Mouse (Mus musculus): ENCODE measurements at regions not wholly inside any gene's neighbourhood (a gene's known extent, or its start where the extent isn't known, plus 50 kb on each side); places are given as distances from the start of the nearest gene placed in this dataset.

DNA sequence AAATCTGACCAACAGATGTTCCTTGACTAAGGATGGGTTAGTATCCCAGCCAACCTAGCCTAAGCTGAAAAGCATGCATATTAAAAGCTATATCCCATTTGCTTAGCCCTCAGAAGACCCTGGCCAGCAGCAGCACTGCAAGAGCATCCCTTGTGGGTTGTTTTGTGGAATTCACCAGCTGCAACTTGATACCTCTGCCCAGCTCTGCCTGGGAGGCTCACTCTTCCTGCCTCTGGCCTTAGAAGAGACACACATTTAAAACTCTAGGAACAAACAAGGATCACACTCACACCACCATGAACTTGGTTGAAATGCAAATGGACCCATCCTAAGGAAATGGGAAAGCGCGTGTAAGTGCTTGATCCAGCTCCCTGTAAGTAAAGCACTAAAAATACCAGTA is 107.7 kb upstream of the Arl4c start:
- DNase-seq (ENCODE audit: low spot score in 2 of 2): no peak

DNA sequence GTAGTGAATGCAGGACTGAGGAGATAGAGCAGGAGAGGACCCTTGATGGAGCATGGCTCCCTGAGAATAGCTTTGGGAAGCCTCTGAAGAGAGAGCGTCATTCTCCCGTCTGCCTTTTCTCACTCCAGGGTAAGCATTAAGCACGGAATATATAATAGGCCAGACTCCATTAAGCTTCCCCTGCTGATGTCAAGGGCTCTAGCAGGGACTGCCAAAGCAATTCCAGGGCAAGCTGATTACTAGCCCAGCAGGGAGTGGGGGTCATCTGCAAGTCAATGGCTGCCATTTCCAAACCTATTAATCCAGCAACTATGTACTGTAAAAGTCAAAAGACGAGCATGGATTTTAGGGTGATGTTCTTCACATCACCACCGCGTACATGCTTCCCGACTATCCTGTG is 111.2 kb upstream of the Arl4c start:
- DNase-seq (ENCODE audit: low spot score in 2 of 2): no peak

DNA sequence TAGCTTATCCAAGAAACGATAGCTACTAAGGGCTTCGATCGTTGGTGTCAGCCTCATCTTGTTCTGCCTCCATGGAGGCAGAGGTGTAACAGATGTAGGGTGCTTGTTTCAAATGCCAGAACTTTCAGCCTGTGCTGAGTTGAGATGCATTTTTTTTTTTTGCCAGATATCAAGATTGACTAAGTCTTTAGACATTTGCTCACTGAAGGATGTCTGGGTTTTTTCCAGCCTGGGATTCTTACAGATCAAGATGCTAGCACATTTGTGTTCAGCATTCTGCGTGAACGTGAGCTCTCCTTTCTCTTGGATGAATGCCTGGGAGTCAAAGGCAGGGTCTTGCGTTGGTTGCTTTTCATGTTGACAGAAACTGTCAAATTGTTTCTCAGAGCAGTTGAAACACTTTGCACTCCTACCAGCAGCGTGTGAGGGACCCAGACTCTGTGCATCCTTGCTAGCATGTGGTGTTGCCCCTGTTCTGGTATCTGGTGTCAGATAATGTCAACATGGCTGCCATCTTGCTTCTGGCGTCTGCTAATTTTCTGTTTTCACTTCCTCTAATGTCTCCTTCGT is 114.4 kb upstream of the Arl4c start:
- DNase-seq (ENCODE audit: low spot score in 2 of 2): no peak

DNA sequence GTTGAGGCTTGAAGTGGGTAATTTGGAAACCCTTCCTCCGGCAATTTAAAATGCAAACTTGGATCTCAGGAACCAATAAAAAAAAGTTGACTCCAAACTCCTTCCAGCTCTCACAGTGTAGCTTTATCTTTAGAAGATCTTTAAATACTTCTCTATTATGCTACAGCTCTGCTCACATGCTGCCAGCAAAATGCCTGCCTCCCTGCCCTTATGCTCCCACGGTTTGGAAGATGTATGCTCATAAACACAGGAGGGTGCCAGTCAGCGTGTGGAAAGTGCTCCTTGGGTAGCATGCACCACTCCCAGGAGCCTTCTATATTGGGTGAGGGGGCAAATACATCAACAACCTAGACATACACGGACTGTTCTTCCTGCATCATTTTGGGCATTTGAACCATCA is 123.2 kb upstream of the Arl4c start:
- no peak for DNase-seq (ENCODE audit: low spot score in 2 of 2)

DNA sequence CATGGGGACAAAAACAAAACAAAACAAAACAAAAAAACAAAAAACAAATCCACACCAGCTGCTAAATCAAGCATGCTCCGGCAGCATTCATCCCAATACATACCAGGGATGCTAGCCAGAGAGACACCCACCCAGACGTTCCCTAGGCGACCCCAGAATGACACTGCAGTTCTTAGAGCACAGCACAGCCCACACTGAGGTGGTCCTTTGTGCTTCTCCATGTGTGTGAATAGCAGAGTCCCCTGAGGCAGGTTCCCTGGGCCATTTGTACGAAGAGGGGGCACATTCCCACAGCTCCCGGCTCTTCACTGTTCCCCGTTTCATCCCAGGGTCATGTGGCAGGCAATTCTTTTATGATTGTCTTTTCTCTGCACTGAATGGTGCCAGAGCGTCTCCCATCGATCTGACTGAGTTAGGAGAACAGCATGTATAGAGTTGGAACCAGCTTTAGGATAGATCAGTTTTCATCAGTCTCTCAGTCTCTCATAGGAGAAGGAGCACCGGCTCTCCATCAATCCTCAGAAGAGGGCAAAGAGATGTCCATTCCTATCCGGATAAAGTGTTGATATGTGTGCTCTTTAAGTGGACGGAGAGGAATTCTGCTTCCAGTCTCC is 136.7 kb upstream of the Arl4c start:
- no peak for DNase-seq (ENCODE audit: low spot score in 2 of 2)

DNA sequence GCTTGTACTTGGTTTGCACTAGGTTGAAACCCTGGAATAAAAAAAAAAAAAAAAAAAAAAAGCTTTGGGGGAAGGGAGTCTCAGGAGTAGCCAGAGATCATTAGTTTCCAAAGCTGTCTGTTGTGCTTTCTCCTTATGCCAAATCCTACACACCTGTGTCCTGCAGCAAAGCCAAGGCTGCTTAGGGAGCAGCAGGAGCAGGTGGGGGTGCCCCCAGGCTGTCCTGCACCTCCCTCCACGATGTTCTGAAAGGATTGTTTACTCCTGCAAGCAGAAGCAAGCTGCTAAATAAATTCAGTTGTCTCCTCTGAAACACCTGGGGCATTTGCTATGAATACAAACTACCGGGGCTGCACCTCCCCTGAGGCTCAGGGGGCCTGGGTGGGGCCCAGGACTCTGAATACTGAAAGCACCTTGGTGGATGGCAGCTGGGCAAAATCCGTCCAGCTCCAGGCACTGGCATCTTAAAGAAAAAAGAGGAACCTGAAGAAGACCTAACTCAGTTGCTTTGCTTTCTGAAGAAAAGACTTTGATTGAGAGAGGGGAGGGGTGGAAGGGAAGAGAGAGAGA is 137.5 kb upstream of the Arl4c start:
- no peak for DNase-seq (ENCODE audit: low spot score in 2 of 2)

DNA sequence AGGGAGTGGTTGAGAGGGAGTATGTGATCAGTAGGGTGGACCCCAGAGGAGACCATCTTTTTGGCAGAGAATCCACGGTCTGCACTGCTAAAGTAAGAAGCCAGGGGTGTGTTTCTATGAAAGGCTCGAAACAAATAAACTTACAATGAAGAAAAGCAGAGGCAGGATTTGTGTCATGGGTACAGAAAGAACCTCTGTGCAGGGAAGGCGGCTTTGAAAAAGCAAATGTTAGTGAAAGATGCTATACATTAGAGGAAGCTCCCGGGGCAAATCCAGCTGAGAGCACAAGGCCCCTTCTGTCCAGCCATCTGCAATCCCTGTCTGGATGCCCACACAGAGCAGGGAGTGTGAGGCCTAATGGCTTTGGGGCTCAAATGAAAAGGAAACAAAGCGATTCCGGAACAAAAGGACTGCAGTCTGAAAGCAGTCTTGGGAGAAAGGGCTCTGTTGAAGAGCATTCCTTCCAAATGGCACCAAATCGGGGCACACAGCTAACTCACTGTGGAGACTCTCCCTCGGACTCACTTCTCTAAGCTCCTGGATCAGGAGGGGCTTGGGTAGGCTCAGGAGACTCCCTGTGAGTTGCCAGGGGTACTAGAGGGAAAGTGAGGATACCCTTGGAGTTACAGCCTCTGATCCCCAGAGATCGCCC is 138.1 kb upstream of the Arl4c start:
- no peak for DNase-seq (ENCODE audit: low spot score in 2 of 2)

DNA sequence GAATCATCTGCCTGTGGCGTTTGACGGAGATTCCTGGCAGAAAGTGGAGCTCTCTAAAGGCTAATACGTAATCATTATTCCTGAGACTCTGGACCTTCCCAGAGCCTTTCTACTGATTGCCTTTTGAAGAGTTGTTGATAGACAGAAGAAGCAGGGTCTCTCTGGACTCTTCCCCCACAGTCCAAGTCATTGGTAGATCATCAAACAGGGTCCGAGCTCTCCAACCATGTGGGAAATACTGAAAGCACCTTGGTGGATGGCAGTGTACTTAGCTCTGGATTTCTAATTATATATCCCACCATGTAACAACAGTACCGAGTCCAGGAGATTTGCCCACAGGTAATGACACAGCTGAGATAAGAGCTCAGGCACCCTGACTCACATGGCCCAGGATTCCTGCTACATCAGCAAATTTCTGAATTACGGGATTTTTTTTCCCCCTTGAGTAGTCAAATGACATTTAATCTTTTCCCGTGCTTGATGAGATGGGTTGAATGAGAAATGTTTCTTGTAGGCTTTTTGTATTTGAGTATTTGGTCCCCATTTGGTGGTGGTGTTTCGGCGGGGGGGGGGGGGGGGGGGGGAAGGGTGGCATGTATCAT is 139.1 kb upstream of the Arl4c start:
- DNase-seq (ENCODE audit: low spot score in 2 of 2): no peak

DNA sequence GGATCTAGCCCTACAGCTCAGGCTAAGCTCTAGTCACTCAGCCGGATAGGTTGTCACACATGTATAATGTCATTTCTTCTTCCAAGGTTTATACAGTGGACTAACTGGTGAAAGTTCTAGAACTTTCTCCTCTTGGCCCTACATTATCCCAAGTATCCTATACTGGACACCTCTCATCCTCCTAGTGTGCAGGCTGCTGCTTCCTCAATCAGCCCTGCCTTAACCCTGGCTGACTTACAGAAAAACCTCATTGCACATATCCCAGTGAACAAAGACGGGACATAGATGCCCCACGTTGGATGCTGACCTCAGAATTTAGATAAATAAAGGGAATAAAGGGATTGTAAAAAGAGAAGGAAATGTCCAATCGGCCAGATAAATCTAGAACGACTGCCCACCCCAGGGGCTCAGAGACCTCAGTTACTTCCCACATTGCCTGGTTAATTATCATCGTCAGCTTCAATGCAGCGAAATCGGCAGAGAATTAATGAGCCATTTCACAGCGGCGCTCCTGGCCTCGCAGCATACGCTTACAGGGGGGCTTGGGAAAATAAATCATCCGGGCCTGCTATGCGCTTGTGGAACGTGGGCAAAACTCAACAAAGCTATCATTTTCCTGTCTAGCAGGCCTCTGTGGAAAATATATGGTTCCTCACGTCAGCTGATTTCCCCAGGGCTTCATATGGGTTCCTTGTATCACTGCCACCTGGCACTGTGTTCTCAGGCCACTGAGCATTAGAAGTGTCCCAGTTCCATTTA is 145.5 kb upstream of the Arl4c start:
- no peak for DNase-seq (ENCODE audit: low spot score in 2 of 2)

DNA sequence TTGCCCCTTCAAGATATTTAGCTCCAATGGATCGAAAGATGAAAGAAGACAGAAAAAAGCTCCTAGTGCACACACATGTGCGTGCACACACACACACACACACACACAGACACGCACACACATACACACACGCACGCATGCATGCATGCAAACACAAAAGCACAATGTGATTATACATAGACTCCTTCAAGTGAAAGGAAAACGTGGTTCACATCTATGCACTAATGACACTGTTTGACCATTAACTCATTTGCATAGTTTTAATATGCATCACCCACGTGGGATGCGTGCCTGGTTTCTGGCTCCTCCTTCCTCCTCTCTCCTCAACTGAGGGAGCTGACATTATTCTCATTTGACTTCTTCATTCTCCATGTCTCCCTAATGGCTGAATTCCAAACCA is 146.2 kb upstream of the Arl4c start:
- DNase-seq (ENCODE audit: low spot score in 2 of 2): no peak

DNA sequence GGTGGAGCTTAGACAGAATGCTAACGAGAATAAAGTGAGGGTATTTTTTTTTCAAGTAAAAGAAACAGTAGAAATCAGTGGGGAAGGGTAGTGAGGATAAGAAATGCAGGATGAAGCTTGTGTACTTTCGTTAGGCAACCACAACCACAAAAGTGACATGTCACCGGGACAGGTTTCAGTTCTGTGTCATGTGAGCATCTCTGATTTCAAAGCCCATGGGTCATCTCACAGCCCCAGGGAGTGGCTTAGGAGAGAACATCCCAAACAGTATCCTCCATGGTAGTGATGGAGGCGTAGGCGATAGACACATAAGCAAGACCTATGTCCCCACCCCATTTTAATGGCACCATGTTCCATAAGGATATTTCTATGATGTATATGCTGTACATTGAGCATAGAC is 147.4 kb upstream of the Arl4c start:
- no peak for DNase-seq (ENCODE audit: low spot score in 2 of 2)

DNA sequence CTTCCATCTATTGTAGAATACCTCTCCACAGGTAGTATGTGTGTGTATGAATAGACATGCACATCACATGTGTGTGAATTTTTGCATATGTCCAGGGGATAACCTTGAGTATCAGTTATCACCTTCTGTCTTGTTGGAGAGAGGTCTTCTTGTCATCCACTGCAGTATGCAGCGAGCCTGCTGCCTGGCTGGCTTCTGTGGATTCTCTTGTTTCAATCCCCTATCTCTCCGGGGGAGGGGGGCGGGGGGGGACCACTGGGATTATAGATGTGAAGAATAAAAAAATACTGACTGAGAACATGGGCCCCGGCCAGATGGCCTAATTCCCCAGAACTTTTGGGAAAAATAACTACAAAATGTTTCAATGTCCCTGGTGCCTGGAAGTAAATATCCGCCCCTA is 149.9 kb upstream of the Arl4c start:
- DNase-seq (ENCODE audit: low spot score in 2 of 2): no peak

DNA sequence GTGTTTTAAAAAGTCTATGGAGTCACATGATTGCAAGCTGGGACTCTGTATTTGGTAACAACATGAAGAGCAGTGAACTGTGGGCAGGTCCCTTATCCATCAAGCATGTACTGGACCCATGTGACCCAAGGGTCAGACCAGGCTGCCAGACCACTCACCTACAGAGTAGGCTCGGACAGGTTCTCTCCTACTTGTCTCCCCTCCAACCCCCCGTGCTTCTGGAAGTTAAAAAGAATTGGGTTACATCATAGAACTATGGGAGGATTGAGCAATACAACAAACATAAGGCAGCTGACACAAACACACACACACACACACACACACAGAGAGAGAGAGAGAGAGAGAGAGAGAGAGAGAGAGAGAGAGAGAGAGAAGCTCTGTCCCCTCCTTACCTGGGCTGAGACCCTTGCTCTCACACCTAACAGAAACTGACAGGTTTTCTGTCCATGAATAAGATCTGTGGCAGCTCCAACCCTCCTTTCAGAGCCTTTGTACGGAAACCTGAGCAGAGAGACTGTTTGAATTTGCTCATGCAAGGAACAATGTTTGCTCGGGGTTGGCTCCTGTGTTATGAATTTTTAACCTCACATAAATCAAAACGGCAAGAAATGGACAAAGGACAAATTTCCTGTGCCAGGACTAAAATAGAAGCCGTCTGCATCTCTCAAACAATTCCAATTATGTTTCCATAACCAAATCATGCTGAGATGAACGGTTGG is 159.0 kb upstream of the Arl4c start:
- no peak for DNase-seq (ENCODE audit: low spot score in 2 of 2)

DNA sequence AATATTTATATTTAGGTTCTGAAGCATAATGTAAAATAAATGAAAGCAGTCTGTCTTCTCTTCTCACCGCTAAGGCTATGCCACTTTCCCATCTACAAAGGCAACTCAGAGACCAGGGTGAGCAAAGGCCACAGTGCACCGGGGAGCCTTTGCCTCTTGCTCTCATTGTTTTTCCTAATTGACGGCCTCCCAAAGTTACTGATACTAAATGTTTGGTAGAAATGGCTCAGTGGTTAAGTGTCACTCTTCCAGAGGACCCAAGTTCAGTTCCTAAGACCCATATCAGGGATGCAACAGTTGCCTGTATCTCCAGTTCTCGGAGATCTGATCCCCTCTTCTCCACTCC is 159.5 kb upstream of the Arl4c start:
- DNase-seq (ENCODE audit: low spot score in 2 of 2): no peak

DNA sequence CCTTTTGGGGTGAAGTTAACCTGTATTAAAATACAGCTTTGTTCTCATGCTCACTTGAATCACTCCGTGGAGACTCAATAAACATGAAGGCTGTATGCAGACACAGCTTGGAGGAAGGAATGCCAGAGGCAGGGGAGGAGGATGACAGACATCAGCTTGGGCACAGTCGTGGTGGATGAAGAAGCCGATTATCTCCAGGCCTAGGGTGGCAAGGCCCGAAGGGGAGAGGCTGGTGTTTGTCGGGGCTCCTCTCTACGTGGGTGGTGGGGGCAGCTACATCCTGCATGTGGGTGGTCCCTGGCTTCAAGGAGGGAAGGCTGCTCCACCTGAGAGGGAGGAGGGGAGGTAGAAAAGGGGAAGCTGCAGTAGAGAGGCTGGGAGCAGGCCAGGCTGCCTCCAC is 163.4 kb upstream of the Arl4c start:
- no peak for DNase-seq (ENCODE audit: low spot score in 2 of 2)

DNA sequence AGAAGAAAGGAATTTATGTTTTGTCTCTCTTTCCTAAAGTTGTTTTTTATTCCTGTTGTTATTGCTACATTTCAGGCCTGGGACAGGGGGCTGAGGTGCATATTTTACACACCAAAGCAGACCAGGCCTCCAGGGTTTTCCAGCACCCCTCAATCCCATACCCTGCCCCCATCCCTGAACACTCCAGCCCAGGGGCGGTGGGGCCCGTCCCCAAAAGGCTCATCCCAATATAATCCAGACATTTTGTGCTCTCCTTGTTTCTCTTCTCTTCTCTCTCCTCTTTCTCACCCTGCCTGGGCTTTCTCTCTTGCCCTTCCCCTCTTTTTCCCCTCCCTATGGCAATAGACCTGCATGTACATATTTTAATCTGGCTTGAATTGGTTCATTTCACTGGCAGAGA is 164.6 kb upstream of the Arl4c start:
- DNase-seq (ENCODE audit: low spot score in 2 of 2): no peak

DNA sequence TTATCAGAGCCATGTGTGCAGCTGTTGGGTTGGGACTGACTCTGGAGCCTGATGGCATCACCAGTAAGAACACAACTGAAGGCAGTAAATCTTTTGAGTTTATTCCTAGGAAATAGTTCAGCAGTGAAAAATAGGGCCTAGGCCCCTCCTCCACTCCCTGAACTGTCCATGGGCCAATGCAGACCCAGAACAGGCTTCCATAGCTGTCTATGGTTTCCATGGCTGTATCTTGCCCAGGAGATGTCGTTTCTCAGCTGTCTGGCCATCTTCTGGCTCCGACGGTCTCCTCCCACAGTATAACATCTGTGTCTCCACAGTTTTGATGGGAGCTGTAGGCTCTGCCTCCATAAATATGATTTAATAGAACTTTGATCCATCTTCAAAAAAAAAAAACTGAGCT is 165.1 kb upstream of the Arl4c start:
- no peak for DNase-seq (ENCODE audit: low spot score in 2 of 2)

DNA sequence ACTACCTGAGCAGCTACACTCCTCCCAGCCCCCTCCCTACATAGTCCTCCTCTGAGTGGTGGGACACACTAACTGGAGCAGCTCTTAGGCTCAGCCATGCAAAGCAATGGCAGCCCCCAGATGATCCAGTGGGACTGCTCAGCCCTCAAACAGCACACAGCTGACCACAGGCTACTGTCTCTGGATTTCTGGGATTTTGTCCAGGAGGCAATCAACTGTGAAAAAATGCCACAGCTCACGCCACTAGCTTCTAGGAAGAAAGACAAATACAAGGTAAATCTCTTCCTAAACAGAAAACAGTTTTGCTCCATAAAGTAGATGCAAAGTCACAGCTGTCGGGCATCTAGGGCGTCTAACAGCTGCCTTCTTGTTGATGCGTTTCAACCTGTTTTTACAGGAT is 167.9 kb upstream of the Arl4c start:
- no peak for DNase-seq (ENCODE audit: low spot score in 2 of 2)

DNA sequence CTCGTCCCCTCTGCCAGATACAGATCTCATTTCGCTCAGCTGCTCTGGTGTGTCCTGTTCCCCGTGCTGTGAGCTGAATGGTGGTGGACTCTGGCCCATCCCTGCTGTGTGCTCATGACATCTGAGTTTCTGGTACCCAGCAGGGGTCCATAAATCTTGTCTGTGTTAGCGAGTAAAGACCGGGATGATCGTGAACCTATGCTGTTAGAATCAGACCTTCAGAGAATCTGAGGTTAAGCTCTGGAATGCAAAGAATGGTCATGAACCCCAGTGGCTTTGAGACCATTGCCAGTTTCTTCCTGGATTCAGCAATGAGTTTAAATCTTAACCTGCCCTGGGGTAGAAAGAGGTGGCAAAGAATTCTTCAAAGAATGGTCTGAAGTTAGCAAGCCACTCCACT is 173.3 kb upstream of the Arl4c start:
- no peak for DNase-seq (ENCODE audit: low spot score in 2 of 2)

DNA sequence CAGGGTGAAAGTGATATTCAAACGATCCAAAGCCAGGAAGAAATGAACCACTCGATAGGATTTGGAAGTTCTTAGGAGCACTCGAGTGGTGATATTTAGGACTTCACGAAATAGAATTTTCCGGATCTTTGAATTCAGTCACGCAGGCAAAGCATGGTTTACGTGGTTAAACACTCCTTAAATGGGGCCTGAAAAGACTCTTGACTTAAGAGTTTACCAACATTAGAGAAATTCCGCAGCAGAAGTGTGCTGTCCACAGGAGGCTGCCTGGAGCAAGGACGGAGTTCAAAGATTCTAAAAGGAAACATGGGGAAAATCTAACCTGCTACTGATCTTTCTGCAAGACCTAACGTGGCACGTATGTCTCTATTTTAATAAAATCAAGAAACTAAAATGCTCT is 175.4 kb upstream of the Arl4c start:
- DNase-seq (ENCODE audit: low spot score in 2 of 2): no peak

DNA sequence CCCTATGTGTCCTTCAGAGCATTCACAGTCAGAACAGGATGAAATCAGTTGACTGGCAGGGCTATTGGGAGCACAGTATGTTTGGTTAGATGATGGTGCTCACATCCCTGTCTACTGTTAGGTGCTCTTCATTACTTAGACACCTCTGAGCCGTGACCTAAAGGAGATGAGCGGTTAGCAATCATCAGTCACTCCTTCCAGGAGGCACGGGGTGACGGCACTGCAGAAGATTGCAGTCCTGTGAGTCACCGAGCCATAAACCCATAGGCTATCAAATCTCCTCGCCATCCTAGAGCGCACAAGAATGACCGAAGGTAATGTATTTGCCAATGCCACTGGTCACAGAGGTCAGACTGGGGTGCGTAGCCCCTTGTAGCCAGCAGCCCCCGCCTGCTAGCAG is 176.8 kb upstream of the Arl4c start:
- DNase-seq (ENCODE audit: low spot score in 2 of 2): no peak

DNA sequence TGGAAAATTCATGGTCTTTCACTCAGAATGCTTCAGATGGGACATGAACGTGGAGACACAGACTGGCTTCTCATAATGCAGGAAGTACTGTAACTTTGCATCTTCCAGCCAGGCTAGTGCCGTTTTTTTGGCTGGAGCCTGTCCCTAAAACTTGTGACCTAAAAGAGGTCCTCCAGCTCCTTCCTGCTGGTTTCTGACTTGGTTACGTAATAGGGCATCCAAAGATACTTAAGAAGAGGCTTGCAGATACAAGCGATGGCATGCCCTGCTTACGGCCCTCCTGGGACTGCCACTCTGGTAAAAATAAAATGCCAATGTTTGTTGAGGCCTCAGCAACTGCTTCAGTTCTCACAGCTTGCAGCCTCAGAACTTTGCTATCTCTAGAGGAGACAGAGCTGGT is 177.3 kb upstream of the Arl4c start:
- no peak for DNase-seq (ENCODE audit: low spot score in 2 of 2)
